Mouse (Mus musculus) gastrocnemius, postnatal 36 days (tissue): ENCODE results near the gene Jagn1. TPM values are rescaled to one million over a fixed set of nuclear protein-coding genes. Genes with fewer than 3 reads are reported as not detected.

Source experiments
- DNase-seq, 2 experiments: peaks; one replicate each; pipeline ENCODE4 v3.0.0; 2022
- intact Hi-C: fragments of 180-260 bp; cut with DNase I; formaldehyde crosslinking; loops from one replicate; pipeline ENCODE4 v1.15.1; 2025
- total RNA-seq, 2 experiments: library from RNA; stranded (reverse); gene quantifications; 2 replicates each; pipeline ENCODE4 v1.2.3; 2021

Gene Jagn1
- total RNA-seq, 2 experiments from 2014 or later: 24.8 to 27.9 TPM

- intact Hi-C loops: loop anchor here (2.0 to 10.0 kb wide), 2 partner anchors 29 to 295 kb away; no protein-coding TSS in a partner anchor
- peak; percentile 73 to 78 for DNase-seq
These were observed 27.1 kb downstream of the Jagn1 start for GRCm38 (mm10) chr6:113469432-113469831.

GRCm38 (mm10) chr6:113471297-113471936 lies 29.0 kb downstream of the Jagn1 start, which contains the start of gene Il17rc:
Gene Il17rc (plus strand): TSS chr6:113471427.
- intact Hi-C loops: no loop called here
- DNase-seq: peak; percentile 63 to 66

- intact Hi-C loops: no loop called here
- DNase-seq: no peak
These were observed 29.7 kb downstream of the Jagn1 start for GRCm38 (mm10) chr6:113472061-113472460.

GRCm38 (mm10) chr6:113473246-113473645 lies 30.9 kb downstream of the Jagn1 start:
- intact Hi-C loops: no loop called here
- DNase-seq: no peak

- intact Hi-C loops: no loop called here
- DNase-seq: no peak
These were observed 31.3 kb downstream of the Jagn1 start for GRCm38 (mm10) chr6:113473715-113474114.

DNA sequence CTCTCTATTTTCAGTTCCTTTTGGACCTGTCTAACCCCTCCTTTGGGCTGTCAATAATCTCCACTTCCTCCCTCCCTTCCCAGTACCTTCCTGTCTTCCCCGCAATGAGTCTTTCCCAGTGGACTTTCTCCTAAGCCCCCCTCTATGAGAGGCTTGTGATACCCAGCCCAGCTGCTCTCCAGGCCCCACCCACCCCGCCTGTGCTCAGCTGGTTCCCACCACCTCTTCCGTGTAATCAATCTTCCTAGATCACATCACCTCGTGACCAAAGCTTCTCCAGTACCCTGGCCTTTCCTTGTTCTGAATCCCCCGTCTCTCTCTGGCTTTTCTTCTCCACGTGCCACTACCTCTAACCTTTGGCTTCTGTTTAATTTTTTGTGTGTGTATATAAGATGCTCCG lies 35.0 kb downstream of the Jagn1 start:
- DNase-seq: no peak
- intact Hi-C loops: no loop called here

GRCm38 (mm10) chr6:113478906-113479305 lies 36.5 kb downstream of the Jagn1 start:
- no peak for DNase-seq
- intact Hi-C loops: no loop called here

DNA sequence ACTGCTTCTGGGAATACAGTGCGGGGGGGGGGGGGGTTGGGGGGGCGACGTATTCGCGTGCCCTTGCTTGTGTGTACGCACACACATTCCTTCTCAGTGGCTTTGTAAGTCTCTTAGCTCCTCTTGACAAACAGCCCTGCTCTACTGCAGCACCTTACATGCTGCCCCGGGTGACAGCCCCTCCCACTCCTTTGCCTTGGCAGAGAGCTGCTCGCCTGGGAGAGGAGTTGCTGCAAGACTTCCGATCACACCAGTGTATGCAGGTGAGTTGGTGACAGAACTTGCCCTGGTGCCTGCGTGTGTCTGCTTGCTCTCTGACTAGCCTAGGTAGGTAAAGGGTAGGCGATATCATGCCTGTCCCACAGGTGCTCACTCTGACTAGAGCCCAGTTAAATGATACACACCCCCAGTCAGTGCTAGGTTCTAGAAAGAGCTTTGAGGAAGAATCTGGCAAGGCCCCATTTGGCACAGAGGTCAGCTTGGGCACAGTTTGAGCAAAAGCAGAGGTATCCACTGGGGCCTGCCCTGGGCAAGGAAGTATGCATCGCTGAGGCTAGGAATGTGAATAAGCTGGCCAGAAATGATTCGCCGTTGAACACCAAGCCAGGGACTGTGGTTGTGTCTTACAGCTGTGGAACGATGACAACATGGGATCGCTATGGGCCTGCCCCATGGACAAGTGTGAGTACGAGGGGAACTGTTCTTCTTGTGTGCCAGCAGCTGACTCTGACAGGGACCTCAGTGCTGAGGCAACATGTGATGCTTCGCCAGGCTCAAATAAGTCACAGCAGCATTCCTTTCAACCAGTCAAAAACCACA lies 38.4 kb downstream of the Jagn1 start:
- DNase-seq: no peak
- intact Hi-C loops: no loop called here

DNA sequence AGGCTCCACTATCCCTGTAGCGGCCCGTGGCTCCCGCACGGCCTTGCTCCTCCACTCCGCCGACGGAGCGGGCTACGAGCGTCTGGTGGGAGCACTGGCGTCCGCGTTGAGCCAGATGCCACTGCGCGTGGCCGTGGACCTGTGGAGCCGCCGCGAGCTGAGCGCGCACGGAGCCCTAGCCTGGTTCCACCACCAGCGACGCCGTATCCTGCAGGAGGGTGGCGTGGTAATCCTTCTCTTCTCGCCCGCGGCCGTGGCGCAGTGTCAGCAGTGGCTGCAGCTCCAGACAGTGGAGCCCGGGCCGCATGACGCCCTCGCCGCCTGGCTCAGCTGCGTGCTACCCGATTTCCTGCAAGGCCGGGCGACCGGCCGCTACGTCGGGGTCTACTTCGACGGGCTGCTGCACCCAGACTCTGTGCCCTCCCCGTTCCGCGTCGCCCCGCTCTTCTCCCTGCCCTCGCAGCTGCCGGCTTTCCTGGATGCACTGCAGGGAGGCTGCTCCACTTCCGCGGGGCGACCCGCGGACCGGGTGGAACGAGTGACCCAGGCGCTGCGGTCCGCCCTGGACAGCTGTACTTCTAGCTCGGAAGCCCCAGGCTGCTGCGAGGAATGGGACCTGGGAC lies 40.2 kb downstream of the Jagn1 start:
- DNase-seq: peak in 1 of 2 experiments; percentile 51
- intact Hi-C loops: no loop called here

GRCm38 (mm10) chr6:113483100-113483615 lies 40.8 kb downstream of the Jagn1 start, which contains the start of gene Creld1:
Gene Creld1 (plus strand): TSS chr6:113483297.
- intact Hi-C loops: no loop called here
- peak; percentile 82 to 94 for DNase-seq

- intact Hi-C loops: no loop called here
These were observed 41.4 kb downstream of the Jagn1 start for GRCm38 (mm10) chr6:113483729-113484128.

DNA sequence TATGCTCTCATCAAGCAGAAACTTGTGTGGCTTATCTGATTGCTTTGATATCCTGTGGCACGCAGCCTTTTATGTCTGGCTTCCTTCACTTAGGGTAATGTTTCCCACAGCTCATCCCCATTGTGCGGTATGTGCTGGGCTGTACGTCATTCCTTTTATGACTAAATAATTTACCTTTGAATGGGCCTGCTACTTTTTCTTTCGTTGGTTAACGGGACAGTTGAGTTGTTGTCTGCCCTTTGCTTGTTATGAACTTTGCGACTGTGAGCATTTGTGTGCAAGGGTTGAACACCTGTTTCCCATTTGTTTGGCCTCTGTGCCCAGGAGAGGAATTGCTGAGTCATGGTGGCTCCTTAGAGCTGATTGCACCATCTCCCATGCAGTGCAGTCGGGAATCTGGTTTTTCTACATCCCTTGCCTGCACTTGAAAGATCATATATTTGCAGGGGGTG lies 44.8 kb downstream of the Jagn1 start:
- no peak for DNase-seq
- intact Hi-C loops: no loop called here

More at GRCm38 (mm10) chr6:113483729-113484128, 41.4 kb downstream of the Jagn1 start:
- no peak for DNase-seq

DNA sequence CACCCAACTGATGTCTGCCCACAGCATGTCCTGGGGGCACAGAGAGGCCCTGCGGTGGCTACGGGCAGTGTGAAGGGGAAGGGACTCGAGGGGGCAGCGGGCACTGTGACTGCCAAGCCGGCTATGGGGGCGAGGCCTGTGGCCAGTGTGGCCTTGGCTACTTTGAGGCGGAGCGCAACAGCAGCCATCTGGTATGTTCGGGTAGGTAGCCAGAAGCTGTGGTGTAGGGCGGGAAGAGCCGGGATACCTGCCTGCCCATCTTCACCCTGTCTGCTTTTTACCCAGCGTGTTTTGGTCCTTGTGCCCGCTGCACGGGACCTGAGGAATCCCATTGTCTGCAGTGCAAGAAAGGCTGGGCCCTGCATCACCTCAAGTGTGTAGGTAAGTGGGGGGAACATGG lies 47.0 kb downstream of the Jagn1 start:
- no peak for DNase-seq
- intact Hi-C loops: no loop called here

DNA sequence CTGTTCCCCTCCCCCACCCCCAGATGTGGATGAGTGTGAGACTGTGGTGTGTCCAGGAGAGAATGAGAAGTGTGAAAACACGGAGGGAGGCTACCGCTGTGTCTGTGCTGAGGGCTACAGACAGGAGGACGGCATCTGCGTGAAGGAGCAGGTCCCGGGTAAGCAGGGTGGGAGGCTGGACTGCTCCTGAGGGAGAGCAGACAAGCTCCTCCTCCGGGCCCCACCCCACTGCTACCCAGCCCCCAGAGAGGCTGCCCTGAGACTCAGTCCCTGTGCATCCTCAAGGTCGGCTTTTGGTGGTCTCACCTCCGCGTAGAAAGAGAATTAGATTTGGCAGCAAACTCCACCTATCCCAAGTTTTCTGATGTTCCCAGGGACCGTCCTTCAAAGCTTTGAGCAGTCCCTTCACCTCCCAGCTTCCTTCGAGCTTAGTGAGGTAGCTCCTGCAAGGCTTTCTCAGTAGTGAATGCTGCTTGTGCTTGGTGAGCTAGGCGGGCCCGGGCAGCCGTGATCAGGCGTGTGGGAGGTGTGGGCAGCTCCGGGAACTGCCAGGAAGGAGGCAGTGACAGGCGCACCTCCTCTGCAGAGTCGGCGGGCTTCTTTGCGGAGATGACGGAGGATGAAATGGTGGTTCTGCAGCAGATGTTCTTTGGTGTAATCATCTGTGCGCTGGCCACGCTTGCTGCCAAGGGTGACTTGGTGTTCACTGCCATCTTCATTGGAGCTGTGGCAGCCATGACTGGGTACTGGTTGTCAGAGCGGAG lies 49.9 kb downstream of the Jagn1 start:
- intact Hi-C loops: no loop called here
- DNase-seq: no peak

GRCm38 (mm10) chr6:113494258-113494788 lies 52.0 kb downstream of the Jagn1 start:
- intact Hi-C loops: no loop called here
- peak; percentile 68 to 75 for DNase-seq

- DNase-seq: no peak
These were observed 52.8 kb downstream of the Jagn1 start for GRCm38 (mm10) chr6:113495071-113495675.

More at GRCm38 (mm10) chr6:113495071-113495675, 52.8 kb downstream of the Jagn1 start:
- intact Hi-C loops: no loop called here
